Mouse (Mus musculus): ENCODE results near the gene Mpst.

- TF ChIP-seq CTCF (IDR thresholded peaks at IDR 0.05; ENCODE audit: borderline replicate concordance, control insufficient read depth, extremely low read depth, insufficient read depth, low read length, poor library complexity), result no peak
- TF ChIP-seq POLR2A (IDR thresholded peaks at IDR 0.05; ENCODE audit: control insufficient read depth, extremely low read depth, insufficient read depth, low read length, poor library complexity), result no peak
These were observed 38.4 kb upstream of the Mpst start for GRCm38 (mm10) chr15:78367811-78368210.
